Mouse (Mus musculus): ENCODE results near the gene Akr1b8.

GRCm38 (mm10) chr6:34304675-34305241 is 49.2 kb upstream of the Akr1b8 start:
- TF ChIP-seq CTCF (conservative IDR thresholded peaks at IDR 0.05; ENCODE audit: low read length) (no peak), POU5F1 (IDR thresholded peaks at IDR 0.05; ENCODE audit: borderline replicate concordance, low read length) (no peak)

All from E14TG2a.4 (cell line).